Mouse (Mus musculus) G1E-ER4 (cell line): ENCODE data around the gene Fam198b. TPM values are rescaled to one million over a fixed set of nuclear protein-coding genes. Genes with fewer than 3 reads are reported as not detected.

Experiments used
- GATA1 ChIP-seq: IDR thresholded peaks from one replicate; pipeline ENCODE4 v1.8.0; 2012; ENCODE audit warnings: low read length, inconsistent platforms
- polyA plus RNA-seq: library from polyadenylated mRNA; stranded (reverse); fragments of >175 nt; gene quantifications from 2 replicates; pipeline ENCODE4 v1.2.3, GENCODE M21; 2012

Fam198b gene
- polyA plus RNA-seq, 1 experiment: 2.5 TPM

GRCm38 (mm10) chr3:79983961-79984419, 99.7 kb downstream of the Fam198b start:
- TF ChIP-seq GATA1: peak; percentile 96

GRCm38 (mm10) chr3:79984542-79984941, 100.2 kb downstream of the Fam198b start:
- TF ChIP-seq GATA1: no peak

- no peak for TF ChIP-seq GATA1
Observed at GRCm38 (mm10) chr3:79989250-79989649, 104.9 kb downstream of the Fam198b start.

GRCm38 (mm10) chr3:79989911-79990310, 105.6 kb downstream of the Fam198b start:
- no peak for TF ChIP-seq GATA1

- TF ChIP-seq GATA1: no peak
Observed at GRCm38 (mm10) chr3:79990480-79990879, 106.1 kb downstream of the Fam198b start.

GRCm38 (mm10) chr3:79994029-79994539, 109.8 kb downstream of the Fam198b start:
- no peak for TF ChIP-seq GATA1

GRCm38 (mm10) chr3:79995726-79996125, 111.4 kb downstream of the Fam198b start:
- no peak for TF ChIP-seq GATA1

Other genes starting within 250 kb of the Fam198b start
- not detected in 2 replicates for gene Rxfp1, start 146.7 kb upstream of the Fam198b start, polyA plus RNA-seq
- gene Tmem144, start 31.8 kb upstream of the Fam198b start, polyA plus RNA-seq: 0.41 and 0.51 TPM in 2 replicates